Mouse (Mus musculus): ENCODE results near the gene Cutc.

GRCm38 (mm10) chr19:43801427-43802051 lies 48.7 kb downstream of the Cutc start:
- TF ChIP-seq POLR2A (IDR thresholded peaks at IDR 0.05; ENCODE audit: low read depth, low read length) (no peak), CTCF (IDR thresholded peaks at IDR 0.05; ENCODE audit: extremely low read depth, insufficient read depth, insufficient read length, insufficient replicate concordance) (no peak)
